In the genomic region with DNA sequence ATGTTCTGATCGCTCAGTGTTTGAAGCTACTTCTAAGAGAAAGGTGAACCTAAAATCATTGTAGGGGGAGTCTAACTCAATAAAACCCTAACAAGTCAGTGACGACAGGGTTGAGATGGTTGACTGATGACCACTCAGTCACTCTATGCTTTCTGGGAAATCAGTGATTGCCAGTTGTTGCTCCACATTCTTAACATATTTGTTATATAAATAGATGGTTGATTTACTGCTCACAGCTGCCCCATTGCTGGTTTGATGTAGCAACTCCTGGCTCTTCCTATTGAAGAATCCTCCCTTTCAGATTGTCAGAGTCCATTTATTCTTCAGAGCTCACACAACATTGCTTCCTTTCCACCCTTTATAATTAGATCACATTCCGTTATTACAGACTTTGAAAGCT, we compare ENCODE assay signal across 31 mouse cellular contexts. TPM values are rescaled to one million over a fixed set of nuclear protein-coding genes. Genes with fewer than 3 reads are reported as not detected.
A peak's percentile ranks its signal among the peaks of the same experiment; 100 is the strongest.
DNase-seq lines count a peak whose midpoint lies in the region; ATAC-seq and TF ChIP-seq lines count a peak whose summit lies in the region.
"Had no signal": no experiment of that assay in that cellular context is flagged by ENCODE, and none has a peak within 500 bp of the region (broad histone marks: within the 10 kb centered on the region; RNA-seq: fewer than 3 reads in every experiment).

No protein-coding gene starts in this region.

- H3K36me3 ChIP-seq in heart, postnatal 0 days (replicated peaks; ENCODE audit: control insufficient read depth, insufficient read depth, low read length): no peaks in the 10 kb centered on the region
- no peaks in the 10 kb centered on the region for H3K36me3 ChIP-seq in C2C12 (ENCODE audit: control insufficient read depth, insufficient read depth)
- H3K36me3 ChIP-seq: embryonic facial prominence, embryonic 12.5 days; forebrain, embryonic 12.5 days; heart, embryonic 15.5 days; hindbrain, embryonic 10.5 days; hindbrain, embryonic 13.5 days; intestine, embryonic 15.5 days had no signal

- peak; percentile 20 for DNase-seq in heart, postnatal 0 days (ENCODE audit: low spot score)
- no peak for DNase-seq in heart, postnatal 25 days (ENCODE audit: low spot score)
- peak; percentile 73 for DNase-seq in Muller cell, postnatal 12 days (ENCODE audit: inconsistent ontology term)
- DNase-seq in right cerebral cortex, postnatal 25 days: no peak
- DNase-seq: adrenal gland, postnatal 10 days; adrenal gland, postnatal 36 days; cerebellum, adult 18-20 months; cerebellum, adult 9-10 months; cerebellum, postnatal 14 days; gastrocnemius, adult 2 months; gastrocnemius, postnatal 14 days; heart, adult 11 months; heart, postnatal 14 days had no signal

- no peak overlapping the region for H3K4me2 ChIP-seq in heart, postnatal 0 days (ENCODE audit: low read depth, low read length)
- H3K4me2 ChIP-seq: embryonic facial prominence, embryonic 12.5 days; forebrain, embryonic 12.5 days; heart, embryonic 11.5 days; heart, embryonic 15.5 days; hindbrain, embryonic 13.5 days; intestine, embryonic 15.5 days had no signal

- H3K9ac ChIP-seq in heart, postnatal 0 days (replicated peaks; ENCODE audit: low read depth, low read length): no peak overlapping the region
- H3K9ac ChIP-seq: embryonic facial prominence, embryonic 12.5 days; forebrain, embryonic 12.5 days; heart, embryonic 15.5 days; hindbrain, embryonic 13.5 days; intestine, embryonic 15.5 days had no signal

- H3K9me3 ChIP-seq in heart, postnatal 0 days (replicated peaks; ENCODE audit: control insufficient read depth, low read length): no peaks in the 10 kb centered on the region
- H3K9me3 ChIP-seq: embryonic facial prominence, embryonic 12.5 days; forebrain, embryonic 12.5 days; heart, embryonic 15.5 days; hindbrain, embryonic 10.5 days; hindbrain, embryonic 13.5 days; intestine, embryonic 15.5 days had no signal

- H3K27me3 ChIP-seq in heart, postnatal 0 days (ENCODE audit: control insufficient read depth, insufficient read depth, low read length): no peaks in the 10 kb centered on the region
- no peaks in the 10 kb centered on the region for H3K27me3 ChIP-seq in C2C12 (ENCODE audit: control insufficient read depth, insufficient read depth, insufficient read length)
- H3K27me3 ChIP-seq: embryonic facial prominence, embryonic 12.5 days; forebrain, embryonic 12.5 days; heart, embryonic 15.5 days; hindbrain, embryonic 13.5 days; intestine, embryonic 15.5 days had no signal

- no peak for TF ChIP-seq CTCF in heart, postnatal 0 days (IDR thresholded peaks at IDR 0.05; ENCODE audit: low read depth)
- no peak for TF ChIP-seq CTCF in C2C12 (IDR thresholded peaks at IDR 0.05; ENCODE audit: control insufficient read depth, insufficient read depth, insufficient read length)

- no peaks in the 10 kb centered on the region for H3K79me3 ChIP-seq in C2C12 (ENCODE audit: low read depth)

- H3K79me2 ChIP-seq in C2C12 (ENCODE audit: control insufficient read depth, insufficient read depth): no peaks in the 10 kb centered on the region

- H3K27ac ChIP-seq in heart, postnatal 0 days (ENCODE audit: low read depth): peak overlapping the region; percentile 30; the same call in 1 of the 2 replicates
- H3K27ac ChIP-seq: embryonic facial prominence, embryonic 12.5 days; forebrain, embryonic 12.5 days; gastrocnemius, adult 2 months; heart, embryonic 15.5 days; hindbrain, embryonic 10.5 days; hindbrain, embryonic 13.5 days; intestine, embryonic 15.5 days had no signal

- TF ChIP-seq EP300 in heart, postnatal 0 days (IDR thresholded peaks at IDR 0.05; ENCODE audit: low read depth): no peak

- 48% methylated on average over 3 of the region's 3 CpGs for WGBS in heart, postnatal 0 days

- ATAC-seq in heart, postnatal 0 days (ENCODE audit: insufficient read depth, low read depth): peak; percentile 58
- ATAC-seq in frontal cortex, adult (ENCODE audit: low TSS enrichment): no peak
- ATAC-seq: forebrain, embryonic 16.5 days; hindbrain, embryonic 16.5 days; intestine, embryonic 15.5 days; Patski had no signal

- intact Hi-C loops in heart, postnatal 25 days (cut with DNase I): no loop called here

- H3K4me1 ChIP-seq in heart, postnatal 0 days (ENCODE audit: control insufficient read depth, insufficient read depth): peaks cover 11% of the 10 kb centered on the region; the same call in 1 of the 2 replicates
- H3K4me1 ChIP-seq: embryonic facial prominence, embryonic 12.5 days; forebrain, embryonic 12.5 days; heart, embryonic 15.5 days; hindbrain, embryonic 10.5 days; hindbrain, embryonic 13.5 days; intestine, embryonic 15.5 days had no signal

- H3K4me3 ChIP-seq in heart, postnatal 0 days (ENCODE audit: low read depth, low read length): no peak overlapping the region
- H3K4me3 ChIP-seq in C2C12 (ENCODE audit: insufficient read depth, poor library complexity, severe bottlenecking): no peak overlapping the region
- H3K4me3 ChIP-seq: embryonic facial prominence, embryonic 12.5 days; erythroblast, embryonic 14.5 days; forebrain, embryonic 12.5 days; gastrocnemius, adult 2 months; heart, embryonic 15.5 days; hindbrain, embryonic 10.5 days; hindbrain, embryonic 13.5 days; intestine, embryonic 15.5 days had no signal

- no peak overlapping the region for H3ac ChIP-seq in C2C12 (ENCODE audit: control insufficient read depth, insufficient read length, low read depth)

TF ChIP-seq in C2C12, 6 proteins besides CTCF, POLR2A, EP300 and RAD21:
- TF ChIP-seq MYOD1 (IDR thresholded peaks at IDR 0.05; ENCODE audit: control insufficient read depth, insufficient read length, low read depth): peak; percentile 78
- TF ChIP-seq USF1 (IDR thresholded peaks at IDR 0.05; ENCODE audit: low read depth): no peak
- TF ChIP-seq FOSL1 (IDR thresholded peaks at IDR 0.05; ENCODE audit: insufficient read depth, low read length, poor library complexity, severe bottlenecking): no peak
- no peak for TF ChIP-seq MYOG (IDR thresholded peaks at IDR 0.05; ENCODE audit: control insufficient read depth, extremely low read depth, insufficient read length)
- no peak for TF ChIP-seq MAX (IDR thresholded peaks at IDR 0.05)
- TF ChIP-seq CEBPB (IDR thresholded peaks at IDR 0.05; ENCODE audit: low read depth): peak; percentile 27

RNA-seq across cellular contexts. Expression of a gene that starts 44.6 kb away (rescaled TPM):
- not detected in 2 replicates for total RNA-seq in heart, postnatal 0 days (2014; rRNA removed; ENCODE audit: low replicate concordance)
- polyA plus RNA-seq in heart, postnatal 0 days (2015; fragmentation: Nextera tagmentation; extraction: Ambion mirVana): not detected in 2 replicates
- total RNA-seq in heart, postnatal 25 days (2021): not detected
- not detected for polyA plus RNA-seq in C2C12 (2012; fragmentation: generic; extraction: Trizol)
- total RNA-seq: adrenal gland, adult 18-20 months; adrenal gland, postnatal 10 days; adrenal gland, postnatal 36 days; ES-E14; gastrocnemius, adult 2 months; gastrocnemius, postnatal 14 days; gastrocnemius, postnatal 4 days; heart, adult 8-10 months; heart, postnatal 14 days had no signal
- polyA plus RNA-seq: embryonic facial prominence, embryonic 12.5 days; erythroblast, embryonic 14.5 days; forebrain, embryonic 12.5 days; forebrain, embryonic 16.5 days; frontal cortex, adult 2 months; heart, embryonic 11.5 days; heart, embryonic 15.5 days; hindbrain, embryonic 10.5 days; hindbrain, embryonic 13.5 days; hindbrain, embryonic 16.5 days; Patski had no signal

RNA-seq across cellular contexts. Expression of a gene that starts 59.2 kb away (rescaled TPM):
- total RNA-seq in heart, postnatal 0 days (2014; rRNA removed; ENCODE audit: low replicate concordance): not detected in 2 replicates
- polyA plus RNA-seq in heart, postnatal 0 days (2015; fragmentation: Nextera tagmentation; extraction: Ambion mirVana): not detected in 2 replicates
- total RNA-seq in heart, postnatal 25 days (2021): not detected
- polyA plus RNA-seq in C2C12 (2012; fragmentation: generic; extraction: Trizol): not detected
- total RNA-seq: adrenal gland, adult 18-20 months; adrenal gland, postnatal 10 days; adrenal gland, postnatal 36 days; ES-E14; gastrocnemius, adult 2 months; gastrocnemius, postnatal 14 days; gastrocnemius, postnatal 4 days; heart, adult 8-10 months; heart, postnatal 14 days had no signal
- polyA plus RNA-seq: embryonic facial prominence, embryonic 12.5 days; erythroblast, embryonic 14.5 days; forebrain, embryonic 16.5 days; frontal cortex, adult 2 months; heart, embryonic 11.5 days; heart, embryonic 15.5 days; hindbrain, embryonic 10.5 days; Patski had no signal

Comparison
In these comparisons a context has a peak if more than half of its experiments do, and no peak if none do; other contexts are left out.
1. DNase-seq: peak in heart, postnatal 0 days (single experiment) and Muller cell, postnatal 12 days (single experiment); none in heart, postnatal 25 days (single experiment) and right cerebral cortex, postnatal 25 days (single experiment).